Mouse (Mus musculus) testis, postnatal 14 days (tissue): ENCODE results near the gene Ddx25.
A peak's percentile ranks its signal among the peaks of the same experiment; 100 is the strongest.

Experiments used
- DNase-seq: peaks from one replicate; pipeline ENCODE4 v3.0.0; 2021; ENCODE audit warnings: low spot score

Ddx25 gene

GRCm38 (mm10) chr9:35558257-35559008 lies at the start of gene Ddx25, which contains the start of gene Pus3:
TSS of gene Ddx25 (minus strand) at chr9:35558528.
TSS of gene Pus3 (plus strand) at chr9:35558595.
- peak; percentile 82 for DNase-seq

DNA sequence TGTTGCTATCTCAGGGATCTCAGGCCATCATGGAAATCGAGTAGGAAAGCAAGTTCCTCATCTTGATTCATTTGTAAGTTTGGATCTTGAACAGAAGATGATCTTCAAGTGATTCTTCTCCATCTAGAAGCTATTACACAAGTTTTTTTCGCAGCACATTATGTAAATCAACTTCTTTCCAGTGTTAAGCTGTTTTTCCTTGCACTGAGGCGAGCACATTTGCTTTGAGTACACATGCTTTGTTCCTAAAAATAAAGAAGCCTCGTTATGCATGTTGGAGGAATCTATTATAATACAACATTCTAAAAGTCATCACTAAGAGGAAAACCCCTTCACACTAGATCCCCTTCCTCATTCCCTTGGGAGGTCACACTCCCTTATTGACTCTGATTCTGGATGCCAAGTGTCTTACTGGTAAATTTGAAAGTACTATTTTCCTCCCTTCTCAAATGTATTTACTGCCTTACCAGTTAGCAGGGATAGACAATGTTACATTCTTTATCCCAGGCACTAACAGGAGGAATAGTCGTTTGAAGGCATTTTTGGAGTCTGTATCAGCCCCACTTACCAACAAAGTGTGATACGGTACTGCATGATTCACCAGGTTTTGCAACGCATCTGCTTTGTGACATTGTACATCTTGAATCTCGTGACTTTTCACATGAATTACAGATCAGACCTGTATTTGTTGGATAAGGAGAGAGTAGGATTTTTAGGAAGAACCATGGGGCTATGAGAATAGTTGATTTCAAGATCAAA lies 49.5 kb upstream of the Ddx25 start:
- no peak for DNase-seq

GRCm38 (mm10) chr9:35592903-35593302 lies 34.6 kb upstream of the Ddx25 start:
- DNase-seq: no peak

- DNase-seq: no peak
Measured at GRCm38 (mm10) chr9:35587674-35588073, 29.3 kb upstream of the Ddx25 start.

GRCm38 (mm10) chr9:35574416-35574815 lies 16.1 kb upstream of the Ddx25 start:
- DNase-seq: peak; percentile 26

- no peak for DNase-seq
Measured at GRCm38 (mm10) chr9:35570663-35571062, 12.3 kb upstream of the Ddx25 start.

DNA sequence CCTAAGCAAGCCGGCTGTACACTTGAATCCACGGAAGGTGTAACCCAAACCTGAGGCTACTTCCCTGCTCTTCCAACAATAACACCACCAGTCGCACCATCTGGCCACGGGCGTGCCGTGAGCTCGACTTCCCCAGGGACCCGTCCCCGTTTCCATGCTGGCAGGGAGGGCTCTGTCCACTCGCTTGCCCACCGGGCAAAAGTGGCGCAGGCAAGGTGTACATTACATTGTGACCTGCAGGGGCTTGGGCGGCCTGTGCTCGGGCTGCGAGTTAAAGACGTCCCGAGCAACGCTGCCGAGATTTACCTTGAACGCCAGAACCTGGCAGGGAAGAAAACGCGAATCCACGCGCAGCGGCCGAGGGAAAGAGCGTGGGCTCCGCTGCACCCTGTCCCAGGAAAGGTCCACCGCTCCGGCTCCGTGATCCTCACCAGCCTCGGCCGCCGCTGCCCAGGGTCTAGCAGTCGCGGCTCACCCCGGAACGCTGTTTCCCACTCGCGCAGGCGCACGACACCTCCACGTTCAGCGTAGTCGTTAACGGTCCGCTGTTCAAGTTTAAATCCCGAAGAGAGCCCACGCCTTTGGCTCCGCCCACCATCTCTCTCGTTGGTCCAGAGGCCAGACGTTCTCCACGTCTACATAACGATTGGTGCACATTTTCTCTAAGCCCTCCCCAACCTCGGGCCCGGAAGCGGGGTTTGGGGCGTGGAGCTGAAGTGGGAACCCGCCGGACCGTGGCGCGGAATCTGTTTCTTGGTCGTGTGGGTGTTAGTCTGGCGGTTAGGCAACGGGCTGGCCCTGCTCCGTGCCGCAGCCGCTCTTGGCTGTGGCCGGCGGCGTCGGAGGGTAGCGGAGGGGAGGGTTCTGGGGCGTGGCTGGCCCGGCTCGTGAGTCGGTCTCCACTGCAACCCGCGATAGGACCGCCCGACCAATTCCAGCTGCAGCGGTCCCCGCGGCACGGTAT lies 11.5 kb upstream of the Ddx25 start, which contains the start of the genes Pate2 and Hyls1:
Gene Pate2, plus strand, starts transcription at position 714 of the 964 bp plus-strand sequence.
Gene Hyls1, minus strand, starts transcription at position 828 of the 964 bp plus-strand sequence.
- peak; percentile 96 for DNase-seq

DNA sequence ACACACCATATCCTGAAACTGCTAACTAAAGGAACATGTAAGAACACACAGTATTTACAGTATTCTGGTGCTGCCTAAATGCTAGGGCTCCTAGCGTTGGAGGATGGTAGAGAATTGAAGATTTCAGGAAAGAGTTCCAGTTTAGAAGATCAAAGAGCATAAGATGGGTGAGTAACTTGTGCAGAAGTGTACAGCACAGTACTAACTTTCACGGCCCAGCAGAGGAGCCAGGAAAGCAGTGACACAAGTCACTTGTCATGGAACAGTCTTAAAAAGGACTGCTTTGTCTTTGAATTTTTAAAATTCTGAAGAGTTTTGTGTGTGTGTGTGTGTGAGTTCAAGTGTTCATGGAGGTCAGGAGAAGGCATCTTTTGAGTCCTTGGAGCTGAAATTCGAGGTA lies 9.7 kb upstream of the Ddx25 start:
- no peak for DNase-seq

DNA sequence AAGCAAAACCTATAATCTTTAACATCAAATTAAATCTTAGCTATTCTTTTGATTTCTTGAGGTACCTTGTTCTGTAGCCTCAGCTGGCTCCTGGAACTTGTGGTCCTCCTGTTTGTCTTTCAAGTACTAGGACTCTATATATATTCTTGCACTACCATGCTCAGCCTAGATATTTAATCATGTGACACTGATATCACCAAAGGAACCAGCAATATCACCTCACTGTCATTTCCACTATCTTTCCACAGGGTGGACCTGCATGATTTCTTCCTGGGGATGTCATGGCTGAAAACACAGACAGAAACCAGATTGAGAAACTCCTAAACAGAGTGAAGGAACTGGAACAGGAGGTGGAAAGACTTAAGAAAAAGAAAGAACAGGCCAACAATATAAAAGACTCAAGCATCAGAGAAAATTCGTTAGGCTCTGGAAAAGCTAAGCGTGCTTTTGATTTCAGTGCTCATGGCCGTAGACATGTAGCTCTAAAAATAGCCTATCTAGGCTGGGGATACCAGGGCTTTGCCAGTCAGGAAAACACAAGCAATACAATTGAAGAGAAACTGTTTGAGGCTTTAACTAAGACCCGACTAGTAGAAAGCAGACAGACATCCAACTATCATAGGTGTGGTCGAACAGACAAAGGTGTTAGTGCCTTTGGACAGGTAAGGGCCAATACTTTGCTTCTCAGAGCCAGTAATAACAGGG lies 6.4 kb upstream of the Ddx25 start:
- DNase-seq: no peak

DNA sequence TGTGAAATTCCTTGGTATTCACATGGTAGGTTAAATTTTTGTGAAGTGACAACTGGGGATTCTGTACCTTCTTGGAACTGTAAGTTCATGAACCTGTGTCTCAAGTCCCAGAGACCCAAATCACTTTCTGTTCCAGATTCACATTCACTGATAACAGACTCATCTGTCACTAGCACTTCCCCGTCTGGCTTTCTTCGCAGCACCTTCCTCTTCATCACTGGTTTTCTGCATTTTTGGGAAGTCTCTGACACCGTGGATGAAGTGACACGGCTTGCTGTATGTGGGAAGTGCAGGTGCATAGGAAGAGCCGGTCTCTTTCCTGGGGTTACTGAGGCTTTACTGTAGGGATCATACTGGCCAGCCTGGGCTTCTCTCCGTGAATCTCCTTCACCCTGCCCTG lies 3.3 kb upstream of the Ddx25 start:
- DNase-seq: no peak

GRCm38 (mm10) chr9:35561076-35561475 lies 2.7 kb upstream of the Ddx25 start:
- DNase-seq: no peak

- DNase-seq: peak; percentile 89
Measured at GRCm38 (mm10) chr9:35559009-35559890, 922 bp upstream of the Ddx25 start.

- DNase-seq: no peak
Measured at GRCm38 (mm10) chr9:35556494-35557102, 1.7 kb downstream of the Ddx25 start.

- no peak for DNase-seq
Measured at GRCm38 (mm10) chr9:35548455-35548854, 9.9 kb downstream of the Ddx25 start.

DNA sequence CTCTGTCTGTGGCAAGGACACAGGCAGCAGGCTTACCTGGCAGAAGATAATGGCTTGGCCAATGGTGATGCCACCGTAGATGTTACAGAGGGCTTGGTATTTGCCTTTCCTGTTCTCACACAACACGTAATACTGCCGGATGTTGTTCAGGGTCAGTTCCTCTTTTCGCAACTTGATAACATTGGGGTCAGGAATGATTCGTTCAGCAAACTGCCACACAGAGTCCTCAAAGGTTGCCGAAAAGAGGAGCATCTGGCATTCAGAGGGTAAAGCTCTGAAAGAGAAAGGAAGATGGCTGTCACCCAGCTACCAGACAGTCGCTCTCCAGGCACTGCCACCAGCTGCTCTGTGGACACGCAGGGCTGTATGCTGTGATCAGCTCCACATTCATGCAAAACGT lies 11.6 kb downstream of the Ddx25 start:
- DNase-seq: no peak

GRCm38 (mm10) chr9:35545704-35546103 lies 12.6 kb downstream of the Ddx25 start:
- DNase-seq: no peak

DNA sequence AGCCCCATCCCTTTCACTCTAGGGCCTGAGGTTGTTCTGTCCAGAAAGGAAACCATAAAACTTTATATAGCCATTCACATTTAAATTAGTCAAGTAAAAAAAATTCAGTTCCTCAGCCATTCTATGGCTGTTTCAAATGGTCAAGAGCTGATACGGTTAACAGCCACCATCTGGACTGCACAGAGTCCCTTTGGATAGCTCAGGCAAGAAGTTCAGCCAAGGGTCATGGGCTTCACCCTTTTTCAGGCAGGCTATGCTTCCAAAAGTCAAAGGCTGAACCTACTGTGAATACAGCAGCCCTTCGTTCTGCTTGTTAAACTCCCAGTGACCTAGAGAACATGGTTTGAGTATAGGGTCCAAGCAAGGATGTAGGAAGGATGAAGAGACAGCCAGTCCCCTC lies 13.7 kb downstream of the Ddx25 start:
- DNase-seq: no peak

- DNase-seq: no peak
Measured at GRCm38 (mm10) chr9:35543099-35543860, 15.0 kb downstream of the Ddx25 start.

DNA sequence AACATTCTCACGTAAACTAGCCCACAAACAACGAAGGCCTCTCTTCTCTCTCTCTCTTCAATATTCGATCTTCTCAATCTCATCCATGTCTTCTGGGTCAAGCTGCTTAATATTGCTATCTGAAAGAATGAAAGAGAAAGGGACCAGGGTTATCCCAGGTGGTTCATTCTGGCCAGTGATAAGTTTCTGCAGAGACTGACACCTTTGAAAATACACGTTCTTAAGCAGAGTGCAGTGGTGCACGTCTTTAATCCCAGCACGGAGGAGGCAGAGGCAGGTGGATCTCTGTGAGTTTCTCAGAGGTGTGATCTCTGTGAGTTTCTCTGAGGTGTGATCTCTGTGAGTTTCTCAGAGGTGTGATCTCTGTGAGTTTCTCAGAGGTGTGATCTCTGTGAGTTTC lies 16.4 kb downstream of the Ddx25 start:
- DNase-seq: no peak
